Mouse (Mus musculus) lung, adult 2 months (tissue): ENCODE results near the gene Mecom.

ENCODE experiments used
- CTCF ChIP-seq: fragments of 200-500 bp; IDR thresholded peaks from 2 replicates; pipeline ENCODE4 v1.5.1; 2011; ENCODE audit warnings: mild to moderate bottlenecking, low read length, control low read depth; ENCODE audit not compliant: insufficient read depth
- POLR2A ChIP-seq: fragments of 200-500 bp; IDR thresholded peaks from 2 replicates; pipeline ENCODE4 v1.6.1; 2011; ENCODE audit warnings: low read depth, mild to moderate bottlenecking, control low read depth, low read length, borderline replicate concordance; ENCODE audit errors: extremely low read depth

DNA sequence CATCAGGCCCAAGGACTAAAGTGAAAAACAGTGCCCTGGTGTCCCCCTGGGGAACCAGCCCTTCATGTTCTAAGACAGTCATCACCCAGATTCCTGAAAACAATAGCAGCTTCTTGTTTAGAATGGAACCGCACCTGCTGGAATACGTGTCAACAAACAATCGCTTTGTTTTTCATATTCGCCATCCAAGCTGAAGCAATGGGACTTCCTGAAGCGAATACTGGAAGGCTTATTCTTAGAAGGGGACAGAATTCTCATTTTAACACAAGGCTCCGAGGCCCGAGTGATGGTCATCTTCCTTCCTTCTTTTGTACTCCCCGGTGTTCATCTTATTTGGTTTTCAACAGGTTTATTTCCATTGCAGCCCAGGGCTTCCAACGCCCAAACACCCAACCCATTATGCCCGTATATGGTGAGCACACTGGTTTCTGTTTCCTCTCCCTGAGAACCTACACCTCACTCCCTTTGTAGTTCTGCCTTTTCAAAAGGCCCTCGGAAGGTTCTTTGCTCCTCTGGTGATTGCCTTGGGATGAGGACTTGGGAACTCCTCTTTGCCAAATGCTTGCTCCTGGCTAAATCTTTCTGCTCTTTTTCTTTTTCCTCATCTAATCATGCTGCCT is 81.7 kb downstream of the Mecom start:
- TF ChIP-seq POLR2A (no peak), CTCF (no peak)
